Mouse (Mus musculus) A20 (cell line): ENCODE data around the gene Tnfrsf13b.

Experiments used
- DNase-seq: peaks from one replicate; pipeline ENCODE4 v3.0.0-alpha.2; 2011; ENCODE audit warnings: low read depth, low spot score

Gene Tnfrsf13b

GRCm38 (mm10) chr11:61126606-61127355 lies at the start of gene Tnfrsf13b:
Gene Tnfrsf13b (plus strand): TSS chr11:61126755.
- peak; percentile 90 for DNase-seq

GRCm38 (mm10) chr11:61081624-61082023 lies 44.9 kb upstream of the Tnfrsf13b start:
- DNase-seq, result no peak

GRCm38 (mm10) chr11:61090195-61090594 lies 36.4 kb upstream of the Tnfrsf13b start:
- no peak for DNase-seq

- peak; percentile 40 for DNase-seq
Observed at GRCm38 (mm10) chr11:61091192-61091591, 35.4 kb upstream of the Tnfrsf13b start.

- peak; percentile 70 for DNase-seq
Observed at GRCm38 (mm10) chr11:61091642-61092262, 34.8 kb upstream of the Tnfrsf13b start.

GRCm38 (mm10) chr11:61098046-61098445 lies 28.5 kb upstream of the Tnfrsf13b start:
- DNase-seq, result no peak

- DNase-seq, result no peak
Observed at GRCm38 (mm10) chr11:61102397-61103339, 23.9 kb upstream of the Tnfrsf13b start.

- peak; percentile 90 for DNase-seq
Observed at GRCm38 (mm10) chr11:61104241-61104901, 22.2 kb upstream of the Tnfrsf13b start.

- peak; percentile 93 for DNase-seq
Observed at GRCm38 (mm10) chr11:61108911-61109361, 17.6 kb upstream of the Tnfrsf13b start.

- DNase-seq, result no peak
Observed at GRCm38 (mm10) chr11:61109707-61110106, 16.8 kb upstream of the Tnfrsf13b start.

- DNase-seq, result no peak
Observed at GRCm38 (mm10) chr11:61110113-61110512, 16.4 kb upstream of the Tnfrsf13b start.

- peak; percentile 73 for DNase-seq
Observed at GRCm38 (mm10) chr11:61110928-61111327, 15.6 kb upstream of the Tnfrsf13b start.

GRCm38 (mm10) chr11:61111472-61111871 lies 15.1 kb upstream of the Tnfrsf13b start:
- no peak for DNase-seq

GRCm38 (mm10) chr11:61112323-61112995 lies 14.1 kb upstream of the Tnfrsf13b start:
- peak; percentile 85 for DNase-seq

- peak; percentile 72 for DNase-seq
Observed at GRCm38 (mm10) chr11:61116226-61116625, 10.3 kb upstream of the Tnfrsf13b start.

GRCm38 (mm10) chr11:61119996-61120583 lies 6.5 kb upstream of the Tnfrsf13b start:
- no peak for DNase-seq

- no peak for DNase-seq
Observed at GRCm38 (mm10) chr11:61122283-61122768, 4.2 kb upstream of the Tnfrsf13b start.

- peak; percentile 94 for DNase-seq
Observed at GRCm38 (mm10) chr11:61122769-61123288, 3.7 kb upstream of the Tnfrsf13b start.

GRCm38 (mm10) chr11:61123886-61124285 lies 2.7 kb upstream of the Tnfrsf13b start:
- DNase-seq, result no peak

GRCm38 (mm10) chr11:61125970-61126369 lies 585 bp upstream of the Tnfrsf13b start:
- DNase-seq, result peak; percentile 71
